Mouse (Mus musculus) megakaryocyte, embryonic 14.5 days (primary cell): ENCODE results near the gene Snrk.

Experiments used
- FLI1 ChIP-seq: IDR thresholded peaks from 2 replicates; pipeline ENCODE4 v1.6.1; 2012; ENCODE audit warnings: low read length, inconsistent platforms, mixed read lengths
- GATA1 ChIP-seq: IDR thresholded peaks from 3 replicates; pipeline ENCODE4 v1.6.1; 2012; ENCODE audit warnings: mixed read lengths, low read length, inconsistent platforms, borderline replicate concordance

- TF ChIP-seq GATA1 (no peak), FLI1 (no peak)
Measured at GRCm38 (mm10) chr9:122193823-122194222, 76.8 kb downstream of the Snrk start.
